8 mouse cellular contexts compared by ENCODE assay signal in the genomic region with DNA sequence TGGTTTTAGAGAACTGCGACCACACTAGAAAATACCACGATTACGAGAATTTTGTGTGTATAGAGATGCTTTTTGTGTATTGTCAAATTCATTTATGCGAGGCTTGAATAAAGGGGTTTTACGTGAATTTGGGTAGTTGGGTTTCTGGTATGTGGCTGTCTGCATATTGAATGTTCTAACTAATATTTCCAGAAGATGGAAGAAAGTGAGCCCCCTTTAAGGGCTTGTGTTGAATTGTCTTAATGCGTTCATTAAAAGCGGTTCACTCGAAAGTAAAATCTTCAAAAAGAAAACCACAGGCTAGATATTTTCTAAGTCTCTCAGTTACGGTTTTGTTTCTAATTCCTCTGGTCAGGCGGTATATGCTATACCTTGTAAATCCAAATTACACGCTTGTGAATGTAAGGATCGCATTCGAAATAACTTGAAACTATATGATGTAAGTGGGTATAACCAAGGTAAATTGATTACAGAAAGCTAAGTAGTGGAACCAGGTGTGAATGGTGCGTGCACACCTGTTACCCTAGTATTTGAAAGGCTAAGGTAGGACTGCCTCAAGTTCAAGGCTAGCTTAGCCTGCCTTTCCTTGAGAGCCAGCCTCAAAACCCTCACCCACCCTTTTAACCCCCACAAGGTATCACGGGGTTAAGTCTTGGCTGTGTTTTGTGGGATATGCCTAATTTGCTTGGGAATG. TPM values are rescaled to one million over a fixed set of nuclear protein-coding genes. Genes with fewer than 3 reads are reported as not detected.
A peak's percentile ranks its signal among the peaks of the same experiment; 100 is the strongest.
DNase-seq lines count a peak whose midpoint lies in the region; ATAC-seq lines count a peak whose summit lies in the region.

No protein-coding gene starts in this region.

- peak; percentile 36 for DNase-seq in 3T3-L1 (ENCODE audit: low read depth, low spot score)
- DNase-seq in ovary, postnatal 14 days (ENCODE audit: low spot score): no peak
- DNase-seq in right cerebral cortex, adult 2 months (ENCODE audit: low spot score in 2 of 2): no peak
- no peak for DNase-seq in embryo, embryonic 10 days (ENCODE audit: low spot score)

- H3K4me1 ChIP-seq in erythroblast, embryonic 14.5 days (ENCODE audit: control insufficient read depth): peaks cover 30% of the 10 kb centered on the region
- peaks cover 20% of the 10 kb centered on the region for H3K4me1 ChIP-seq in forebrain, embryonic 12.5 days
- H3K4me1 ChIP-seq in liver, embryonic 12.5 days: peaks cover 33% of the 10 kb centered on the region

- no peak for ATAC-seq in erythroblast, adult 5-6 weeks (replicated peaks; ENCODE audit: low FRiP score, poor library complexity, severe bottlenecking)
- ATAC-seq in forebrain, embryonic 12.5 days (ENCODE audit: low FRiP score): no peak
- ATAC-seq in liver, embryonic 12.5 days: no peak

- peak overlapping the region; percentile 98 for H3K9ac ChIP-seq in forebrain, embryonic 12.5 days
- peak overlapping the region; percentile 99 for H3K9ac ChIP-seq in liver, embryonic 12.5 days

- H3K4me2 ChIP-seq in forebrain, embryonic 12.5 days: peak overlapping the region; percentile 72
- H3K4me2 ChIP-seq in liver, embryonic 12.5 days: peak overlapping the region; percentile 74

- 5% methylated on average over 15 of the region's 15 CpGs for WGBS in forebrain, embryonic 12.5 days
- 2% methylated on average over 15 of the region's 15 CpGs for WGBS in liver, embryonic 12.5 days (ENCODE audit: insufficient replicate concordance)

- H3K4me3 ChIP-seq in erythroblast, embryonic 14.5 days (replicated peaks): peak overlapping the region; percentile 97
- H3K4me3 ChIP-seq in forebrain, embryonic 12.5 days (replicated peaks): peak overlapping the region; percentile 94
- H3K4me3 ChIP-seq in liver, embryonic 12.5 days: peak overlapping the region; percentile 93

- no peaks in the 10 kb centered on the region for H3K9me3 ChIP-seq in erythroblast, embryonic 14.5 days (ENCODE audit: control insufficient read depth, low read length)
- no peaks in the 10 kb centered on the region for H3K9me3 ChIP-seq in forebrain, embryonic 12.5 days
- H3K9me3 ChIP-seq in liver, embryonic 12.5 days (replicated peaks): no peaks in the 10 kb centered on the region

- H3K36me3 ChIP-seq in erythroblast, embryonic 14.5 days (ENCODE audit: control insufficient read depth): peaks cover 58% of the 10 kb centered on the region
- H3K36me3 ChIP-seq in forebrain, embryonic 12.5 days (replicated peaks): peaks cover 31% of the 10 kb centered on the region
- peaks cover 50% of the 10 kb centered on the region for H3K36me3 ChIP-seq in liver, embryonic 12.5 days

- H3K27me3 ChIP-seq in erythroblast, embryonic 14.5 days (ENCODE audit: control insufficient read depth): no peaks in the 10 kb centered on the region
- H3K27me3 ChIP-seq in forebrain, embryonic 12.5 days: no peaks in the 10 kb centered on the region
- no peaks in the 10 kb centered on the region for H3K27me3 ChIP-seq in liver, embryonic 12.5 days (replicated peaks)

- peak overlapping the region; percentile 98; the same call in 1 of the 2 replicates for H3K27ac ChIP-seq in forebrain, embryonic 12.5 days
- peak overlapping the region; percentile 98 for H3K27ac ChIP-seq in liver, embryonic 12.5 days

RNA-seq across cellular contexts. Expression of gene Hnrnpa3, which starts 1.3 kb away (rescaled TPM):
- 16.1 and 18.8 TPM in 2 replicates for polyA plus RNA-seq in erythroblast, embryonic 14.5 days (2012)
- total RNA-seq in erythroblast, adult 5-6 weeks (2015; ENCODE audit: low replicate concordance): 181 and 187 TPM in 2 replicates
- 98.5 and 192 TPM in 2 replicates for total RNA-seq in erythroblast, adult 5-6 weeks (2017; ENCODE audit: low replicate concordance)
- polyA plus RNA-seq in forebrain, embryonic 12.5 days (2016; fragmentation: Nextera tagmentation; extraction: Ambion mirVana): 448 and 488 TPM in 2 replicates
- 199 and 204 TPM in 2 replicates for polyA plus RNA-seq in liver, embryonic 12.5 days (2016; fragmentation: Nextera tagmentation; extraction: Ambion mirVana)

RNA-seq across cellular contexts. Expression of gene Nfe2l2, which starts 44.0 kb away (rescaled TPM):
- 1.6 and 1.7 TPM in 2 replicates for polyA plus RNA-seq in erythroblast, embryonic 14.5 days (2012)
- total RNA-seq in erythroblast, adult 5-6 weeks (2015; ENCODE audit: low replicate concordance): 52.5 and 91.5 TPM in 2 replicates
- 30.5 and 34.6 TPM in 2 replicates for total RNA-seq in erythroblast, adult 5-6 weeks (2017; ENCODE audit: low replicate concordance)
- 18.6 and 20.4 TPM in 2 replicates for polyA plus RNA-seq in forebrain, embryonic 12.5 days (2016; fragmentation: Nextera tagmentation; extraction: Ambion mirVana)
- polyA plus RNA-seq in liver, embryonic 12.5 days (2016; fragmentation: Nextera tagmentation; extraction: Ambion mirVana): 51.9 and 53.1 TPM in 2 replicates

Comparison
In these comparisons a context has a peak if more than half of its experiments do, and no peak if none do; other contexts are left out.
1. RNA of gene Hnrnpa3, which starts 1.3 kb away (polyA plus RNA-seq): 448 to 488 TPM in forebrain, embryonic 12.5 days and 199 to 204 TPM in liver, embryonic 12.5 days; 16.1 to 18.8 TPM in erythroblast, embryonic 14.5 days; every median in the first group is over 10 times any median in the second.
2. Peak in every context shown above with its lines, with median percentiles within 50 percentile points of each other: H3K4me3 ChIP-seq.